Mouse (Mus musculus): ENCODE results near the gene Gria1. TPM values are rescaled to one million over a fixed set of nuclear protein-coding genes. Genes with fewer than 3 reads are reported as not detected.

Gria1 gene
- polyA plus RNA-seq, 1 experiment, result 179 TPM

DNA sequence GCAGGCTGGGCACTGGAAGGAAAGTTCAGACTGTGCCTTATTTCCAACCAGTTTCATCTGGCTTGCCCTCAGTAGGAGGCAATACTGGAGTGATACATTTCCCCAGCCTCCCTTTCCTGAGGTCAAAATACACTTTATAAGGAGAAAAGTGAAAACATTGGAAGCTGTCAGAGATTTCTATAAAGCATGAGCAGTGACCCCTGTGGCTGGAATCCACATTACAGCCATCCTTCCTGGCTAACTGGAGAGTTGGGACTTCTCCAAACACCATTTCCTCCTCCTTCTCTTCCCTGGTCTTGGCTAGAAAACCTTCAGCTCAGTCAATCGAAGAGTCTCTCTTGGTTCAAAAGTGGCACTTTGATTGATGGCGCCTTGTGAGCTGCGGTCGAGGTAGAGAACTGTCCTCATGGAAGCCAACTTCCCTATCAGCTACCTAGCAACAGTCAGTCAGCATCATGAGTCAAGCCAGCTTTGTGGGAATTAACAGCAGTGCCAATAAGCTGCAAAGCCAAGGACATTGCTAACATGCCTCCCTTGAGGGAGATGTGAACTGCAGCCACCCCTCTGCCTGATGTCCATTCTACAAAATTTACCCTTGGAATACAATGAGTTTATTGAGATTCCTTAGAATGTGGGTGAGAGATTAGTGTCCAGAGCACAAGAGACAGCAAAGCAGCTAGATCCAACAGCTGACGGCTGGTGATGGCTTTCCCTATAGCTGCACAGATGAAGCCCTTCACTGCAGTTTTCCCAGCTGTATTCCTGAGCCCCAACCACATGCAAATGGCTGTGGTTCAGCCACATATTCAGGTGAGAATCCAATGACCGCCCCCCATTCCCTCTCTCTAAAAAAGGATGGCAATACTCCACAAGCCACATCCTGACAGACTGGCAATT lies 40.7 kb downstream of the Gria1 start:
- no peak for DNase-seq (ENCODE audit: extremely low spot score in 1 of 2, low spot score in 1 of 2)

DNA sequence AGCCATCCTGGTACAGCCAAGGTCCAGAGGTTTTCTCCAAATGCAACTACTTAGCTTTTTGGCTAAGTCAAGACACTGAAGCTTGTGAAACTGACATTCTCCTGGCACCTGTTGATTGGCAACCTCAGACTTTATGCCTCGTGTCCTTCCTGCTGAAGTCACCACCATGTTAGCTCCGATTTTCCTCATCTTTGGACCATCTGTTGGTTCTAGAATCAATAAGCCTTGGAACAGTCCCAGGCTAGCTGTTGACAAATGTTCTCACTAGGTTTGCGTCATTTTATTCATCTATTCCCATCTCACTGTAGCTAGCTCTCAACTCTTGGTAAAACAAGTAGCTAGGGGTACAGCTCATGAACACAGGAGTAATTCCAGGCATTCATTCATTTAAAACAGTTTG lies 51.3 kb downstream of the Gria1 start:
- peak in 1 of 2 experiments; percentile 43 for DNase-seq (ENCODE audit: extremely low spot score in 1 of 2, low spot score in 1 of 2)

DNA sequence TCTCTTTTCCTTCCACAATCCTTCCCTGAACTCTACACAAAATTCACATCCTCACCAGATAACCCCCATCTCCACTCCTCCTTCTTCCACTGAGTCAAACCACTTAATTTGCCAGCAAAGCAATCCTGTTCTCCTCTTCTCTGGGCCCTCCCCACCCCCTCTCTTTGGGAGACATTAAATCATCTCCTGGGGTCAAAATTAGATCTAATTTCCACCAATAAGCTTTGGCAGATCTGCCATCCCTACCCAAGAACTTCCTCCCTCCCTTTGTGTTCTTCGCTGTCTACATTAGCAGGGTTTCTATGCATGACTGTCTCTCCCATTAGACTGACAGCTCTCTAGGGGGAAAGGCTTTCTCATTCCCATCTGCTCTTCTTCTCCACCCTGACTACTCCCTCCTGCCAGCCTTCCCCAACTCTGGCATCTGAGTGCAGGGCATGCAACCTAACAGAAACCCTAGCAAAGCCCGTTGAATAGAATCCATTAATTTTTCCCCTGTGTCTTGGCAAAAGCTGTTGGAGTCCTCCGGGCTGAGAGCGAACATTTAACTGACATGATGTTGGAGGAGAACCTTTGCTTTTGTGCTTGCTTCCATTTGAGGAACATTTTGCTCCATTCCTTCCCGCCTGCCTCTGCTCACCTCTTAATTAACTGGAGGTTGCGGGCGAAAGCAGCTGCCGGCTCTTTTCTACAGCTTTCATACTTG lies 59.2 kb downstream of the Gria1 start:
- DNase-seq (ENCODE audit: extremely low spot score in 1 of 2, low spot score in 1 of 2), result peak in 1 of 2 experiments; percentile 15

DNA sequence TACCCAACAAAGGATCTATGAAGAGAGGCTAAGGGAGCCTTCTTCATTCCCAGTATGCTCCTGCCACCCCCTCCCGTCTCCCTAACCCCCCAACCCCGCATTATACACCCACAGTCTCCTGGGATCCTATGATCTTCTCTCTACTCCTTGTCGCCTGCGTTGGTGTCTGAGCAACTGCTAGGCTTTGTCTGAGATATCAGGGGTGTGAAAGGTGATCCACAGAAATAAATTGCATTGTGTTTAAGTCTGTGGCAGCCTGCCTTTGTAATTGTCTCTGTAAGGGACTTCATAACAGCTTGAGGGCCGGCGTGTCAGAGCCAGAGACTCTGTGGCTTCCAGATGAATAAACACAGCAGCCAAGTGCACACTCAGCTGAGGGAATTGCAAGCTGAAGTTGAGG lies 61.0 kb downstream of the Gria1 start:
- DNase-seq (ENCODE audit: extremely low spot score in 1 of 2, low spot score in 1 of 2), result peak in 1 of 2 experiments; percentile 21

DNA sequence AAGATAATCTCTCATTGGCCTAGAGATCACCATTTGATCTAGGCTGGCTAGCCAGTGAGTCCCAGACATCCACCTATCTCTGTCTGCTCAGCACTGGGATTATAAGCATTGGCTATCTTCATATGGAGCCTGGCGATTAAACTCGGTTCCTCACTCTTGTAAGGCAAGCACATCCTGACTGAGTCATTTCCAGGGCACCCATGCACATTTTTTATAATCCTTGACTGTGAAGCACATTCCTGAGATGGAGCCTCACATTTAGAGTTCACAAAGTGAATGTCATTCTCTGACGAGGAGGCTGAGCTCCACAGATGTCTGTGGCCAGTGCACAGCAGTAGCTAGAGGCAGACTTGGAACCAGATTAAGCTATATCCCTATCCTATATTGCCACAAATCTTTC lies 68.2 kb downstream of the Gria1 start:
- no peak for DNase-seq (ENCODE audit: extremely low spot score in 1 of 2, low spot score in 1 of 2)

DNA sequence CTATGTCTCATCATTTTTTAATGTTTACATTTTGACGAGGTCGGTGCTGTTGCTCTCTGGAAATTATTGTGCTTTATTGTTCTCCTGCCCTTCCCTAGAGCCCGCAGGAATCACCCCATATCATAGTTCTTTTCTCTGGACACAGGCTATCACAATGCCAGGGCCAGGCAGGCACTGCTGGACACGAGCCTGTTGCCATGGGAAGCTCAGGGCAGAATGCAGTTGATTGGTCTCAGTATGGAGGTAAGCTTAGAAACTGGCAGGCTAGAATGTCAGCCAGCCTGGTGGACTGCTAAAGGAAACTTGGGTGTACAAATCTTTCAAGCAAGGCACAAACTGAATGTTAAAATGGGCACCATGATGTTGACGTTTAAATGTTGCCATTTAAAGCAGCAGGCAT lies 78.3 kb downstream of the Gria1 start:
- no peak for DNase-seq (ENCODE audit: extremely low spot score in 1 of 2, low spot score in 1 of 2)

DNA sequence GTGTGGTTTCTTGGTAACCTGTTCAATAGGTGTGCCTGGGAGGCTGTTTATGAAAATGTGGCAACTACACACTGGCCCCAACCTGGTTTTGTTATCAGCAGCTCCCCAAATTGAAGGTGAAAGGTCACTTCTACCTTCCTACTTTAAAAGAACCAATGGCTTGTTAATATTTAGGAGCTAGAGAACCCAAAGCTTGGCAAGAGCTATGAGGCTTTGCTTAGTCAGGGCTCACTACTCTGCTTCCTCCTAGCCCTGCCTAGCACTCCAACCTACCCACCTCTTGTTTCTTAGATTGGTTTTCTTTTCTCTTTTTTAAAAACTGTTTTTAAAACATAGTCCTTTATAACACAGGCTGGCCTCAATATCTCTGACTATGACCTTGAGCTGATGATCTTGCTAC lies 79.5 kb downstream of the Gria1 start:
- DNase-seq (ENCODE audit: extremely low spot score in 1 of 2, low spot score in 1 of 2), result no peak

DNA sequence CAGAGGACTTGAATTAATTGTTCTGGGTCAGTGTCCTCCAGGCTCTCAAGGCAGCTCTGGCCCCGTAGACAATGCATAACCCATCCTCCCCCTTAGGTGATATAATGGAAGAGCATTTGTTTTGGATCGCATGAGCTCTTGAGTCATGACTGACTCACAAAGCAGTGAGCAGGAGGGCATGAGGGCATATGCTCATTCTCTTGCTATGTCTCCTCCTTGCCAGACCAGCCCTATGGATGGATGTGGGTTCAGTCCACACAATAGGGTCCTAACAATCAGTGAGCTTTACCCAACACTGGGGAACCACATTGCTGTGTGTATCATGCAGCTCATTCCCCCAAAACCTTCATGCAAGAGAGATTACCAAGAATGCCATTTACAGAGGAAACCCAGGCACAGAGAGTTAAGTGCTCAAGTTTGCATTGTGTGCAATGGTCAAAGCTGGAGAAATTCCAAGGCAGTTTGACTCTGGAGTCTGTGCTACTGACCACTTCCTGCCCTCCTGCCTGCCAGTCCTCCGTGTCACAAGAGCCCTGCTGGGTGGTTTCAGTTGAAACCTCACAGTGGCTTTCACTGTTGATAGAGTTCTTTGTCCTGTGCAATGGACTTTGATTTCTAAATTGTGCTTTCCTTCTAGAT lies 80.2 kb downstream of the Gria1 start:
- no peak for DNase-seq (ENCODE audit: extremely low spot score in 1 of 2, low spot score in 1 of 2)

DNA sequence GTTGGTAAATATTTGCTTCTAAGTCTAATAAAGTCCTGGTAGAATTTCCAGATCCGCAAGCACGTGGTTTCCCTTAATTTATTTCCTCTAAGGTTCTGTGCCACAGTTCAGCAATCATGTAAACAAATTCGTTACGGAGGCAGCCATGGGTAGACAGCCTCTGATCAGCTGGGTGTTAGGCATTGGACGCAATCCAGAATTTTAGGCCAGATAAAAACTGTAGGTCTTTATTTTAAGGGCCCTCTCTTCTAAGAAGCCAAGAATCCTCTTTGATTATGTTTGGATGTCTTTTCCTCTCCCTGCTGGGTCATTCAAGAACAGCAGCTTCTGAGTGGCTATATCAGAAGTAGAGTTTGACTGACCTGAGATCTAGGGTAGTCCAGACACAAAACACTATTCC lies 89.3 kb downstream of the Gria1 start:
- no peak for DNase-seq (ENCODE audit: extremely low spot score in 1 of 2, low spot score in 1 of 2)

DNA sequence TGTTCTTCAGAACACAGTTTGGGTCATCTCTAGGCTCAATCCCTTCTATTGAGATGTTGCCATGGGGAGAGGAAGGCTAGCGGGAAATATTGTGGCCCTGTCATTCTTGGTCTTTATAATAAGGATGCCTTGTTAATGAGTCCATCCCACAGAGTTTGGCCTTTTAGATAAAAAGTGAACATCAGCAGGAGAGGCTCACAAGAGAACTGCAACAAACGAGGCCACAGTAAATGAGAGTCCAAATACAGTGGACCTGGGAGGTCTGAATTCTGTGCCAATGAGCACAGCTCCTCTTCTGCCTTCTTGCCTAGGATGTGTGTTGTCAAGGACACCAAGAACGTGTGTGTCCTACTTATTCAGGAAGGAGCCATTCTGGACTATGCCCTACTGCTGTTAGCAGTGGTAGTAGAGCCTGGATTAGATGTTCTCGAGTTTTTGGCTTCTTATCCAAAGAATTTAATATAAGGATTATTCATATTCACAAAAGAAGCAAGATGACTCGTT lies 92.6 kb downstream of the Gria1 start:
- no peak for DNase-seq (ENCODE audit: extremely low spot score in 1 of 2, low spot score in 1 of 2)

DNA sequence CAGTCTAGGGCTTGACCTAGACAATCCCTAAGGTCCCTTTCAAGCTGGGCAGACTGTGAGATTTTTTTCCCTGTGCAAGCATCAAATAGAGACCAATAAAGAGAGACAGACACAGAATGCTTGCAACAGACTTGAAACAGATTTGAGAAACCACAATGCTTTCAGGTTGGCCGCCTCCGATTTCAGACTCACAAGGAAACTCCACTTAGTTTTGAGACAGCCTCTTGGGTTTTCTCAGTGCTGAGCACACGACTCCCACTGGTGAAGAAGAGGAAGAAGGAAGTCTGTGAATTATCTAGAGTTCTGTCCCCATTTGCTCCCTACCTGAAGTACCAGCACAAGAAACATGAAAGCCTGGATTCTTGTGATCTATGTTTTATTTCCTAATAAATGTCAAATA lies 94.5 kb downstream of the Gria1 start:
- no peak for DNase-seq (ENCODE audit: extremely low spot score in 1 of 2, low spot score in 1 of 2)

DNA sequence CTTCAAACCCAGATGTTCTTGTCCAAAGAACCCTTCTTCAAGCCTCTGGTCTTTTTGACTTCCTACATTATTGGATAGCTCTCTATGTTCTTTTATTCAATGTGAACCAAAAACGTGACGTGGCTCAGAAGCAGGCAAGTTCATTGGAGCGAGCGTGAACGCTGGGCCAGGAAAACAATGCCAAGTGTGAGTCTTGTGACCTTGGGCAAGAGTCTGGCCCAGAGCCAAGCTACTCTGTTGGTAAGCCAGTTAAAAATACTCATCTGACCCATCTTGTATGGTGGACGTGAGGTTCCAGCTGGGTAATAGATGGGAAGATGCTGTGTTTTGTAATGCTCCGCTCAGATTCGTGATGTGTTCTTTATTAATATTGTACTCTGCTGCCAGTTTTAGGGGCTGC lies 101.2 kb downstream of the Gria1 start:
- no peak for DNase-seq (ENCODE audit: extremely low spot score in 1 of 2, low spot score in 1 of 2)

DNA sequence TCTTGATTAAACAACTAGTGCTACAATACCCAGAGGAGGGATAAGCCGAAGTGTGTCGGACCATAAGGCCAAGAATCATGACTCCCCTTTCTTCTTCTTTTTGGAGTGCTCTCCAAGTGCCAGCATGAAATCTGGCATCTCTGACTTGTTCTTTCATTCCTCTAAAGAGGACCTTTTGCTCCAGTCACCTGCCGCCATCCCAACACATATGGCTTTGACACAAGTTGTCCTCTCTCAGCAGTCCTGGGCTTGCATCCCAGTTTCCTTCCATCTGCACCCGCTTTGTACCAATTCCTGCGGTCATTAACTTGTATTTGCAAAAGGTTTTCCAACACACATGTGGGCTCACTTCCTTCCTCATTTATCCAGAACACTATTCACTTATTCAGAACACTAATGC lies 103.2 kb downstream of the Gria1 start:
- no peak for DNase-seq (ENCODE audit: extremely low spot score in 1 of 2, low spot score in 1 of 2)

DNA sequence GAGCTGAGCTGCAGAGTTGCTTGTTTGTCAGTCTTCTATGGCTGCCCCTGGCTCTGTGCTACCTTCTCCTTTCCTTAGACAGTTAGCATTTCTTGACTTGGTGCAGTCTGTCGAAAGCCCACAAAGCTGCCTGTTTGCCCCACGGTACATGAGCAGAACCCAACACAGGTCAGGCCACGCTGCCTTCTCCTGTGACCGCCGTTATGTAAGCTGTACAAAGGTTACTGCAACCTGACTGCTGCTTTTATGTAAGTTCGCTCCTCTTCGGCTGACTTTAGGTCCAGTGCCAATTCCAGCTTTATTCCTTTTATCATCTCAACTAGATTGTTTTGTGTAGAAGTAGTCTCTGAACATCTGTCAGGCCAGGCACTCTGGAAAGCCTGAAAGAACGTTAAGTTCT lies 115.9 kb downstream of the Gria1 start:
- no peak for DNase-seq (ENCODE audit: extremely low spot score in 1 of 2, low spot score in 1 of 2)

DNA sequence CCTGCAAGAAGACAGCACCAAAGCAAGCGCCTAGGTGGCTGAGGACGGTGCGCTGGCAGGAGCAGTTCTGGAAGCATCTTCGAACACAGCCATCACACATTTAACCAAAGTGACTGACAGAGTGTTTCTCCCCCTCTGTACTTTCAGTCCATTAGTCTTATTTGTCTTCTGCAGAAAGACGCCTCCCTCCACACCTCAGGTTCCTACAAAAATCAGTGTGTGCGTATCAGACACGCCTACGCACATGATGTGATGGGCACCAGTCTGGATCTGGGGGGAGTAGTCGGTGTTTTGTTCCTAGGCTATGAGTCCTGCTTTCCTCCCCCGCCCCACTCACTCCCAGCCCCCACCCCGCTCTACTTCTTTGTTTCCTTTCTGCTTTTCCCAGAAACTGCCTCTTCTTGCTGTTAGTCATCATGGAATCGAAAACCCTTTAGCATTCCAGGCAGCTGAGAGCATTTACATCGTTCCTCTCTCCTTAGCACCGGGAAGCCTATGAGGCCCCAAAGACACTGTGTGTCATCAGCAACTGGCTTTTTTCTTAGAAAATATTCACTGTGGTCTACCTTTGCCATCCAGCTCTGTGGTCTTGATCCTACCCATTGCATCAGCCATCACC lies 129.1 kb downstream of the Gria1 start:
- DNase-seq (ENCODE audit: extremely low spot score in 1 of 2, low spot score in 1 of 2), result peak; percentile 31 to 66

DNA sequence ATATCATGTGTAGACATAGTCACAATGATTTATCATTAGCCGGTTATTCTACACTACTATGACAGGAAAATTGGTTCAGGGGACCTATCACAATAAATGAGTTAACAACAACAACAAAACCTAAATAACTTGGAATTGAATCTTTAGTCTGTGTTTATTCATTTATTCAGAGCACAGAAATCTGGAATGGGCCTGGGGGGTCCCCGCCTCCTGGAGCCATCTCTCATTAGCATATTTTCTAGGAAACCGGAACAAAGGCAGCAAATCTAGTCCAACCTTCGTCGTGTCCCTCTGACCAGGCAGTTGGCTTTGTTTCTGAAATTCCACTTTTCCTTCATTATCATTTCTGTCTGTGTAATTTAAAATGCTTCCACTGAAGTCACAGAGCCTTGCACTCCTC lies 132.5 kb downstream of the Gria1 start:
- DNase-seq (ENCODE audit: extremely low spot score in 1 of 2, low spot score in 1 of 2), result no peak

DNA sequence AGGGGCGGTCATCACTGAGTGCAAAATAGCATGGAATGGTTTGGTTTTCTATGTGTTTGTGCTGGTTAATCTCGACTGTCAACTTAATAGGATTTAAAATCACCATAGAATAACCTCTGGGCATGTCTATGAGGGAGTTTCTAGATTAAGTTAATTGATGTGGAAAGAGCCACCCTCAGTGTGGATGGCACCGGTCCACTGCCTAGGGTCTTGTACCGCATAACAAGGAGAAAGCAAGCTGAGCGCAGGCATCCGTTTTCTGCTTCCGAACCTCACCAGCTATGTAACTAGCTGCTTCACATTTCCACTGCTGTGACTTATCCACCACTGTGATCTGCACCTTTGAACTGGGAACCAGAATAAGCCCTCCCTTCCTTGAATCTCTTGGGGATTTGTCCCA lies 134.0 kb downstream of the Gria1 start:
- DNase-seq (ENCODE audit: extremely low spot score in 1 of 2, low spot score in 1 of 2), result no peak

DNA sequence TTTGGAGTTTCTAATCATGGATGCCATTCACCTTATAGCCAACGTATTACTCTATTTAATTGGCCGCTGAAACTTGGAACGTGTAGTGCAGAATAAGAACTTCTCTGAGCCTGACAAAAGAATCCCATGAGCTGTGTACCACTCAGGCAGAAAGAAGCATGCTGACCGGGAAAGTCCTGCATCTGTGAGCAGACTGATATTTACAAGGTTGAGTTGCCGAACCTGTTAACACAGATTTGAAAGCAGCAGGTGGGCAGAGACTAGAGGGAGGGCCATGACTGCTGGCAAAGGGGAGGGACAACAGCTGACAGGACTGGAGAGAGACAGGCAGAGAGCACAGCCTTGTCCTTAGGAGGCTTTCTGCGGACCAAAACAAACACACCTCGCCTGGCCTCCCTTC lies 134.5 kb downstream of the Gria1 start:
- DNase-seq (ENCODE audit: extremely low spot score in 1 of 2, low spot score in 1 of 2), result no peak

DNA sequence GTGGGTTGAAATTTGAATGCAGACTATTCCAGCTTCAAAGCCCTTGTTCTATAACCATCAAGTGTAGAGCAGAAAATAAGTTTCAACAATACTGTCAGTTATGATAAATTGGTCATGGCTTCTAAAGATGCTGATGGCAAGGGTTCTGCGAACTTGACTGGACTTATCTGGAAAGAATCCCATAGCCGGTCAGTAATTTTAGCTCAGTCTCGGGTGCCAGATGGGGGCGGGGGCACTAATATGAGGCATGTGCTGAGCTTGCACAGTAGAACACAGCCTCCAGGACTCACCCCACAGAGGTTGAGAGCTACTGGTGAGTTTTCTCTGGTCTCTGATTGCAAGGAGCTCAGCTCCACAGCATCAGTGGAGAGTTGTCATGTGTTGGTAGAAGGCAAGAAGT lies 140.5 kb downstream of the Gria1 start:
- no peak for DNase-seq (ENCODE audit: extremely low spot score in 1 of 2, low spot score in 1 of 2)

DNA sequence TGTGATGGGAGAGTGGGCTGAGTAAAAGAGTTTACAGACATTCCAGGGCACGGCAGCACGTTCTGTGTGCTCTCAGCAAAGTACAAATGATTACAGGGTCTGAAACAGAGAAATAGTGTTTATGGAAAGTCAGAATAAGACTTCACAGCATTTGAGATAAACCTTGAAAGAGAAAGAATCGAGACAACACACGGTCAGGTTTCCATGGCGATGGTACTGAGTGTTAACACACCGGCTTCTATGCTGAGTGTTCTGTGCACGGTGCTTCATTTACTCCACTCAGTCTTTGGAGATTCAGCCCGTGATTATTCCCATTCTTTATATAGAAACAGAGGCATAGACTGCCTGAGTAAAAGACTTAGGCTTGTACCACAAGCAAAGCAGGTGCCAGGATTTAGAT lies 143.8 kb downstream of the Gria1 start:
- DNase-seq (ENCODE audit: extremely low spot score in 1 of 2, low spot score in 1 of 2), result peak in 1 of 2 experiments; percentile 48

DNA sequence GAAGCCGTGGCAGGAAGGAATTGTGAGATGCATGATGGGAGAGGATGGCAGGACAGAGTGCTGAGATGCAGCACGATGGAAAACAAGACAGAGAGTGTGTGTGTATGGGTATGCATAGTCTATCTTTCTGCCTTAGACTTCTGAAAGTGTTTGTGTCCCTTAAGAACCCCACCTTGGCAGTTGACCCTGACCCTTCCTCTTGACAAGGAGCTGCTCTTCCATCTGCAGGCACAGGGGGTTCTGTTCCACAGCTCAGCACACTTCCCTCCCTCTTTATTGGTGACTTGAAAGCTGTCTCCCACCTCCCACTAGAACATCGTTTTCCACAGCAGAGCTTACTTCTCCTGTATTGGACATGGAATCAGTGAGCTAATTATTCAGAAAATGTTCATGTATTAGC lies 148.2 kb downstream of the Gria1 start:
- no peak for DNase-seq (ENCODE audit: extremely low spot score in 1 of 2, low spot score in 1 of 2)

All from frontal cortex, adult 2 months (tissue).